Mouse (Mus musculus) heart, postnatal 0 days (tissue): ENCODE measurements around the gene Cpt1c.

Source experiments
- CTCF ChIP-seq: IDR thresholded peaks from 2 replicates; pipeline ENCODE4 v1.5.1; 2016; ENCODE audit warnings: antibody characterized with exemption, control low read depth, low read depth
- EP300 ChIP-seq: IDR thresholded peaks from 2 replicates; pipeline ENCODE4 v1.6.1; 2016; ENCODE audit warnings: antibody characterized with exemption, low read depth

DNA sequence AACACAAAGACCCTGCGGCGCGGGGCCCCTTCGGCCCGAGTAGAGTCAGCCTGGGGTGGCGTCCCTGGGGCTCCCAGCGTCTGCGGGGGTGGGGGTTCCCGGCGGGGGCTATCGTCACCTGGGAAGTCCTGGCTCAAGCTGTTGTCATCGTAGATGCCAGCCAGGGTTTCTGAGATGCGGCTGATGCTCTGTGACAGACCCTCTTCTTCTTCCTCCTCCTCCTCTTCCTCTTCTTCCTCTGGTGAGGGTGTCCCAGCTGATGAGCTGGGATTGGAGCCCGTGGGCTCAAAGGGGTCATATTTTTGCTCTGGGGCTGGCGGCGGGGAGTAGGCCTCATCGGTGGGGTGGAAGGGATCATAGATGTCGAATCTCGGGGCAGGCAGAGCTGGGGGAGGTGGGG is 33.8 kb upstream of the Cpt1c start:
- TF ChIP-seq EP300 (no peak), CTCF (no peak)
